Comparison of ENCODE assay signal across 9 mouse cellular contexts in genomic region chr6:124856321-124856720, GRCm38 (mm10). TPM values are rescaled to one million over a fixed set of nuclear protein-coding genes. Genes with fewer than 3 reads are reported as not detected.
A peak's percentile ranks its signal among the peaks of the same experiment; 100 is the strongest.
DNase-seq lines count a peak whose midpoint lies in the region; ATAC-seq lines count a peak whose summit lies in the region.
"Had no signal": no experiment of that assay in that cellular context is flagged by ENCODE, and none has a peak within 500 bp of the region (broad histone marks: within the 10 kb centered on the region; RNA-seq: fewer than 3 reads in every experiment).

No protein-coding gene starts in this region.

- 8% methylated on average over 14 of the region's 14 CpGs for WGBS in heart, embryonic 13.5 days
- 5% methylated on average over 13 of the region's 14 CpGs for WGBS in forebrain, embryonic 11.5 days
- 10% methylated on average over 14 of the region's 14 CpGs for WGBS in neural tube, embryonic 13.5 days

- peak overlapping the region; percentile 82 for H3K4me3 ChIP-seq in heart, embryonic 13.5 days
- peak overlapping the region; percentile 81 for H3K4me3 ChIP-seq in forebrain, embryonic 11.5 days (ENCODE audit: low read depth, low read length)
- H3K4me3 ChIP-seq in neural tube, embryonic 13.5 days, result peak overlapping the region; percentile 73

- H3K4me1 ChIP-seq in heart, embryonic 13.5 days, result peaks cover 36% of the 10 kb centered on the region
- H3K4me1 ChIP-seq in forebrain, embryonic 11.5 days (replicated peaks; ENCODE audit: control insufficient read depth, insufficient read depth, low read length), result peaks cover 18% of the 10 kb centered on the region
- peaks cover 50% of the 10 kb centered on the region for H3K4me1 ChIP-seq in neural tube, embryonic 13.5 days (replicated peaks)

- peak overlapping the region; percentile 91 for H3K4me2 ChIP-seq in heart, embryonic 13.5 days
- H3K4me2 ChIP-seq in forebrain, embryonic 11.5 days (ENCODE audit: low read depth, low read length, severe bottlenecking), result peak overlapping the region; percentile 90
- H3K4me2 ChIP-seq in neural tube, embryonic 13.5 days, result peak overlapping the region; percentile 78

- H3K27me3 ChIP-seq in heart, embryonic 13.5 days (replicated peaks), result peaks cover 35% of the 10 kb centered on the region
- H3K27me3 ChIP-seq in forebrain, embryonic 11.5 days (ENCODE audit: control insufficient read depth, insufficient read depth, low read length), result no peaks in the 10 kb centered on the region; the same call in none of the 2 replicates
- H3K27me3 ChIP-seq in neural tube, embryonic 13.5 days, result peaks cover 8% of the 10 kb centered on the region; the same call in 1 of the 2 replicates

- ATAC-seq in heart, embryonic 13.5 days (ENCODE audit: extremely low read depth, insufficient number of reproducible peaks, low FRiP score, low TSS enrichment), result no peak
- peak; percentile 56 for ATAC-seq in forebrain, embryonic 11.5 days (replicated peaks; ENCODE audit: low FRiP score)
- ATAC-seq in neural tube, embryonic 13.5 days (ENCODE audit: low read depth), result peak; percentile 73

- intact Hi-C loops in left cerebral cortex, postnatal 14 days (cut with DNase I), result loop anchor here (2.0 kb wide), 1 partner anchor 60 kb away; no protein-coding TSS in a partner anchor

- peak overlapping the region; percentile 92 for H3K27ac ChIP-seq in heart, embryonic 13.5 days (replicated peaks)
- no peak overlapping the region for H3K27ac ChIP-seq in forebrain, embryonic 11.5 days (ENCODE audit: low read depth, low read length)
- peak overlapping the region; percentile 99 for H3K27ac ChIP-seq in neural tube, embryonic 13.5 days (replicated peaks)

- H3K9ac ChIP-seq in heart, embryonic 13.5 days, result peak overlapping the region; percentile 94
- H3K9ac ChIP-seq in forebrain, embryonic 11.5 days (ENCODE audit: low read length), result peak overlapping the region; percentile 98
- H3K9ac ChIP-seq in neural tube, embryonic 13.5 days, result peak overlapping the region; percentile 96

- DNase-seq in heart, adult 8-10 months (ENCODE audit: low spot score), result no peak
- peak; percentile 22 for DNase-seq in ZHBTc4 (ENCODE audit: low read depth, low spot score)
- DNase-seq in forebrain, embryonic 11.5 days (ENCODE audit: low spot score), result peak; percentile 80
- peak; percentile 71 to 79 for DNase-seq in left cerebral cortex, postnatal 14 days (ENCODE audit: low spot score in 2 of 2)
- no peak for DNase-seq in thymus, postnatal 0 days (ENCODE audit: low spot score)
- no peak for DNase-seq in thymus, postnatal 4 days

- H3K36me3 ChIP-seq in heart, embryonic 13.5 days, result peaks cover 16% of the 10 kb centered on the region
- no peaks in the 10 kb centered on the region; the same call in 1 of the 2 replicates for H3K36me3 ChIP-seq in forebrain, embryonic 11.5 days (ENCODE audit: control insufficient read depth, insufficient read depth, low read length)
- H3K36me3 ChIP-seq in neural tube, embryonic 13.5 days, result peaks cover 42% of the 10 kb centered on the region

- H3K9me3 ChIP-seq in heart, embryonic 13.5 days, result no peaks in the 10 kb centered on the region
- no peaks in the 10 kb centered on the region for H3K9me3 ChIP-seq in forebrain, embryonic 11.5 days (ENCODE audit: control insufficient read depth, low read length)
- no peaks in the 10 kb centered on the region for H3K9me3 ChIP-seq in neural tube, embryonic 13.5 days

RNA-seq across cellular contexts. Expression of gene P3h3, which starts 1.2 kb away (rescaled TPM):
- polyA plus RNA-seq in heart, embryonic 13.5 days (2015; fragmentation: Nextera tagmentation; extraction: Ambion mirVana), result 15.5 and 17.7 TPM in 2 replicates
- 1 to 10 TPM; 8.0 to 9.7 (median 9.4) TPM for total RNA-seq in heart, adult 8-10 months (2022)
- 17.3 and 17.8 TPM in 2 replicates for polyA plus RNA-seq in forebrain, embryonic 11.5 days (2014; fragmentation: Nextera tagmentation; extraction: Ambion mirVana)
- total RNA-seq in left cerebral cortex, postnatal 14 days (2021), result 10 to 100 TPM; 25.9 to 32.9 TPM
- 20.5 and 20.6 TPM in 2 replicates for polyA plus RNA-seq in neural tube, embryonic 13.5 days (2015; fragmentation: Nextera tagmentation; extraction: Ambion mirVana)
- polyA plus RNA-seq in thymus, postnatal 0 days (2015; fragmentation: Nextera tagmentation; extraction: Ambion mirVana), result 1.9 TPM in 2 replicates

RNA-seq across cellular contexts. Expression of gene Gpr162, which starts 7.5 kb away (rescaled TPM):
- 1.6 TPM in 2 replicates for polyA plus RNA-seq in heart, embryonic 13.5 days (2015; fragmentation: Nextera tagmentation; extraction: Ambion mirVana)
- total RNA-seq in heart, adult 8-10 months (2022), result 1 to 10 TPM in 1 of 4 experiments, under 1 TPM in 3; 0.31 to 1.6 (median 0.74) TPM
- 2.7 and 2.8 TPM in 2 replicates for polyA plus RNA-seq in forebrain, embryonic 11.5 days (2014; fragmentation: Nextera tagmentation; extraction: Ambion mirVana)
- total RNA-seq in left cerebral cortex, postnatal 14 days (2021), result 100 to 1,000 TPM; 220 to 231 TPM
- polyA plus RNA-seq in neural tube, embryonic 13.5 days (2015; fragmentation: Nextera tagmentation; extraction: Ambion mirVana), result 21.2 and 22.4 TPM in 2 replicates
- 15.2 and 21.8 TPM in 2 replicates for polyA plus RNA-seq in thymus, postnatal 0 days (2015; fragmentation: Nextera tagmentation; extraction: Ambion mirVana)

RNA-seq across cellular contexts. Expression of gene Gnb3, which starts 16.2 kb away (rescaled TPM):
- 7.8 and 11.7 TPM in 2 replicates for polyA plus RNA-seq in heart, embryonic 13.5 days (2015; fragmentation: Nextera tagmentation; extraction: Ambion mirVana)
- 10 to 100 TPM; 11.6 to 18.4 (median 16.7) TPM for total RNA-seq in heart, adult 8-10 months (2022)
- 0.71 and 1.1 TPM in 2 replicates for polyA plus RNA-seq in forebrain, embryonic 11.5 days (2014; fragmentation: Nextera tagmentation; extraction: Ambion mirVana)
- total RNA-seq in left cerebral cortex, postnatal 14 days (2021), result not detected
- polyA plus RNA-seq in neural tube, embryonic 13.5 days (2015; fragmentation: Nextera tagmentation; extraction: Ambion mirVana), result 0.44 and 0.93 TPM in 2 replicates
- 2.3 and 2.4 TPM in 2 replicates for polyA plus RNA-seq in thymus, postnatal 0 days (2015; fragmentation: Nextera tagmentation; extraction: Ambion mirVana)
- total RNA-seq: layer of hippocampus, adult 18-20 months had no signal

RNA-seq across cellular contexts. Expression of gene Cdca3, which starts 27.0 kb away (rescaled TPM):
- 123 and 132 TPM in 2 replicates for polyA plus RNA-seq in heart, embryonic 13.5 days (2015; fragmentation: Nextera tagmentation; extraction: Ambion mirVana)
- total RNA-seq in heart, adult 8-10 months (2022), result 1 to 10 TPM in 1 of 4 experiments, under 1 TPM in 3; 0.14 to 1.4 (median 0.40) TPM
- 276 and 307 TPM in 2 replicates for polyA plus RNA-seq in forebrain, embryonic 11.5 days (2014; fragmentation: Nextera tagmentation; extraction: Ambion mirVana)
- total RNA-seq in left cerebral cortex, postnatal 14 days (2021), result 1 to 10 TPM; 1.6 to 1.7 TPM
- 26.6 and 33.2 TPM in 2 replicates for polyA plus RNA-seq in neural tube, embryonic 13.5 days (2015; fragmentation: Nextera tagmentation; extraction: Ambion mirVana)
- polyA plus RNA-seq in thymus, postnatal 0 days (2015; fragmentation: Nextera tagmentation; extraction: Ambion mirVana), result 240 and 258 TPM in 2 replicates

RNA-seq across cellular contexts. Expression of gene Usp5, which starts 27.0 kb away (rescaled TPM):
- 98.3 and 101 TPM in 2 replicates for polyA plus RNA-seq in heart, embryonic 13.5 days (2015; fragmentation: Nextera tagmentation; extraction: Ambion mirVana)
- total RNA-seq in heart, adult 8-10 months (2022), result 10 to 100 TPM; 72.5 to 79.7 (median 75.8) TPM
- polyA plus RNA-seq in forebrain, embryonic 11.5 days (2014; fragmentation: Nextera tagmentation; extraction: Ambion mirVana), result 182 and 184 TPM in 2 replicates
- total RNA-seq in left cerebral cortex, postnatal 14 days (2021), result 100 to 1,000 TPM; 178 to 184 TPM
- polyA plus RNA-seq in neural tube, embryonic 13.5 days (2015; fragmentation: Nextera tagmentation; extraction: Ambion mirVana), result 176 and 178 TPM in 2 replicates
- polyA plus RNA-seq in thymus, postnatal 0 days (2015; fragmentation: Nextera tagmentation; extraction: Ambion mirVana), result 93.0 and 93.4 TPM in 2 replicates

Comparison
In these comparisons a context has a peak if more than half of its experiments do, and no peak if none do; other contexts are left out.
1. DNase-seq: peak in ZHBTc4 (single experiment), forebrain, embryonic 11.5 days (single experiment) and left cerebral cortex, postnatal 14 days (2 of 2); none in heart, adult 8-10 months (single experiment), thymus, postnatal 0 days (single experiment) and thymus, postnatal 4 days (single experiment).
2. Peak in every context shown above with its lines, with median percentiles within 50 percentile points of each other: H3K4me2 ChIP-seq, H3K4me3 ChIP-seq and H3K9ac ChIP-seq.